Mouse (Mus musculus) liver, adult 2 months (tissue): ENCODE measurements at regions not wholly inside any gene's neighbourhood (a gene's known extent, or its start where the extent isn't known, plus 50 kb on each side); places are given as distances from the start of the nearest gene placed in this dataset.

Experiments
- DNase-seq: peaks from one replicate; pipeline ENCODE4 v3.0.0-alpha.2; 2011; ENCODE audit warnings: low read depth, low spot score; ENCODE audit errors: extremely low read depth
- H3K27ac ChIP-seq: fragments of 200-500 bp; replicated peaks from 2 replicates; pipeline ENCODE4 v1.5.1; 2012; ENCODE audit warnings: low read depth, mild to moderate bottlenecking, control low read depth, inconsistent platforms, low read length; ENCODE audit not compliant: insufficient read depth
- H3K27me3 ChIP-seq: fragments of 200-500 bp; 2 replicates; pipeline ENCODE4 v1.6.1; 2012; ENCODE audit warnings: mild to moderate bottlenecking, moderate library complexity, low read length, inconsistent platforms; ENCODE audit not compliant: control insufficient read depth, insufficient read depth
- H3K36me3 ChIP-seq: fragments of 200-500 bp; 2 replicates; pipeline ENCODE4 v1.6.1; 2012; ENCODE audit warnings: low read length, inconsistent platforms; ENCODE audit not compliant: control insufficient read depth, insufficient read depth
- H3K4me1 ChIP-seq: fragments of 200-500 bp; 2 replicates; pipeline ENCODE4 v1.6.1; 2011; ENCODE audit warnings: low read length; ENCODE audit not compliant: control insufficient read depth, insufficient read depth
- H3K4me3 ChIP-seq: fragments of 200-500 bp; 2 replicates; pipeline ENCODE4 v1.5.1; 2011; ENCODE audit warnings: low read depth, mild to moderate bottlenecking, control low read depth, low read length, moderate library complexity; ENCODE audit not compliant: insufficient read depth
- H3K79me2 ChIP-seq: fragments of 200-500 bp; 2 replicates; pipeline ENCODE4 v1.6.1; 2012; ENCODE audit warnings: inconsistent platforms, mild to moderate bottlenecking, low read length, moderate library complexity; ENCODE audit not compliant: control insufficient read depth, insufficient read depth
- H3K9ac ChIP-seq: fragments of 200-500 bp; 2 replicates; pipeline ENCODE4 v1.6.1; 2012; ENCODE audit warnings: low read depth, mild to moderate bottlenecking, control low read depth, inconsistent platforms, low read length
- CTCF ChIP-seq: fragments of 200-500 bp; IDR thresholded peaks from 2 replicates; pipeline ENCODE4 v1.5.1; 2011; ENCODE audit warnings: low read depth, low read length, control low read depth
- POLR2A ChIP-seq: fragments of 200-500 bp; IDR thresholded peaks from 2 replicates; pipeline ENCODE4 v1.6.1; 2011; ENCODE audit warnings: low read length, control low read depth; ENCODE audit not compliant: insufficient read depth; ENCODE audit errors: extremely low read depth
- WGBS: fragments of 180-500 bp; shearing (Covaris S2); methylation state at CpG from one replicate; pipeline ENCODE4 v1.1.7; 2018; 5-methylcytosine and 5-hydroxymethylcytosine counted together

DNA sequence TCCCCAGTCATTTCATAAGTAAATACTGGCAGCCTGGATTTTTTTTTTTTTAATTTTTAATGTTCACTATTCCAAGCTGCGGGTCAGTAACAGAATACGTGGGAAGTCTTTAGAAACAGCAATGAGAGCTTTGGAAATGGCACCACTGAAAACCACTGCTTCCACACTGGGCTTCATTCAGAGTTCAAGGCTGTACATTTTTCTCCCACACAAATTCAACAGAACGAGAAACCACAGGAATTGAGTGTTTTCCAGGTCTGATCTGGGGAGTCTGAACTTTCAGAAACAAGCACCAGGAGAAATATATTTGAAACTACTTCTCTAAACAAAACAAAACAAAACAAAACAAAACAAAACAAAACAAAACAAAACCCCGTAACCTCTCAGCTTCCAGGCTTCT, 289.1 kb upstream of the Zfp703 start:
- no peaks in the 10 kb centered on the region for H3K79me2 ChIP-seq
- H3K4me3 ChIP-seq: no peak overlapping the region
- DNase-seq: no peak
- H3K27ac ChIP-seq: no peak overlapping the region
- WGBS: 61% methylated on average over 4 of the region's 4 CpGs
- H3K9ac ChIP-seq: no peak overlapping the region
- TF ChIP-seq CTCF (no peak), POLR2A (no peak)
- no peaks in the 10 kb centered on the region for H3K27me3 ChIP-seq
- no peaks in the 10 kb centered on the region for H3K4me1 ChIP-seq
- H3K36me3 ChIP-seq: no peaks in the 10 kb centered on the region

DNA sequence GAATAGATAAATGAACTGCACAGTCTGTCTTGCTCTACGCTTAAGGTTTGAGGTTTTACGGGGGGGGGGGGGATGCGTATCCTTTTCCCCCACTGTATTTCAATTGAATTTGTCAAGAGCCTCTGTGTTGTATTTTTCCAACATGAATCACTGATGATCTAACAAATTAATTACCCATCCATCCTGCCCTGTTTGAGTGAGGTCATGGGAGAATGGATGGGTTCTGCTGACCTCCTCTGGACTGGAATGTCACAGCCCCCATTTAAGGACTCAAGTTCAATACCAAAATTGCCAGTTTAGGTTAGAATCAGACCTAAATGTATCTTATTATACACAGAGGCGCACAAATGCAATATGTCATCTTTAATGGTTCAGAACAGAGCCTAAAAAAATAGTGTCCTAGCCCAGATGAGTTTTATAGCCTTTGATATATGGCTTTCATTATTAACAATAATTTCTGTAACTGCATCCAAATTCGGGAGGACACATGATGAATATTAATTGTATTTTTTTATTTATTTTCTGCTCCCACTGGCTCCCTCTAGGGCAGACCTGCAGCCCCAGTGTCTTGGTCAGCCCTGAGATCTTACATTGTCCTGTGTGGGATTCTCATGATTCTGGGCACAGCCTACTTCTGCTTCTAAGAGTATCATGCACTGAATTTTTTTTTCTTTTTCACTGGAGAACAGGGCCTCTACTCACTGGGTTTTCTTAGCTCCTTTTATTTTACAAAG, 288.2 kb upstream of the Zfp703 start:
- 86% methylated on average over 5 of the region's 5 CpGs for WGBS
- H3K27ac ChIP-seq: no peak overlapping the region

DNA sequence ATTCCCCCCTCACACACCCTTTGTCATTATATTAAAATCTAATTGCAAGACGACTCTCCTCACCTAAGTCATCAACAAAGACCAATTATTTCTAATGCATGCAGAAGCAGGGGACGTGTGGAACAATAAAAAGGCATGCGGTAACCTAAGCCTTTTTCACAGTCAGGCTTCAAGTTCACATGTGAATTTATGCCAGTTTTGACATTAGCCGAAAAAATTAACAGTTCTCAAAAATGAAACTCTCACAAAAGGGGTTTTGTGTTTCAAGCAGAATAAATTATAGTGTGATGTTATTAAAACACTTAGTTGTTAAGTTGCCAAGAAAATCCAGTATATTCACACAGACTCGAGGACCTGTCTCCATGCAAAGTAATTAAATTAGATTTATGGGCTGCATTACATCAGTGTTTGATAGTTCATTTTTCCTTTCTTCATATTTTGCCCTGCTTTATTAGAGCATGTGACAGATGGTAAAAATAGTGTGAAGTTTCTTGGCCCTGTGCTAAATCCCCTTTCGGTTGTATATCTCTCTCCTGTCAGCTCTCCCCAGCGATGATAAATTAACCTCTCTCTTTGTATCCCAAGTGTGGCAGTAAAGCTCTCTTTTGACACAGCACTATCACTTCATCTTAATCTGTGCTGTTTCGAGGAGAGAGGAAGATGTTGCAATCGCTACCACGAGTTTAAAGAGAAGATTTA, 287.5 kb upstream of the Zfp703 start:
- no peak overlapping the region for H3K4me3 ChIP-seq
- no peaks in the 10 kb centered on the region for H3K4me1 ChIP-seq
- no peaks in the 10 kb centered on the region for H3K79me2 ChIP-seq
- peak; percentile 9 for DNase-seq
- TF ChIP-seq POLR2A (no peak), CTCF (no peak)
- no peaks in the 10 kb centered on the region for H3K27me3 ChIP-seq
- WGBS: 67% methylated on average over 10 of the region's 10 CpGs
- H3K27ac ChIP-seq: no peak overlapping the region
- H3K36me3 ChIP-seq: no peaks in the 10 kb centered on the region
- H3K9ac ChIP-seq: no peak overlapping the region

More for the DNA sequence above, 288.2 kb upstream of the Zfp703 start:
- Histone ChIP-seq H3K9ac (no peak overlapping the region), H3K79me2 (no peaks in the 10 kb centered on the region), H3K4me1 (no peaks in the 10 kb centered on the region), H3K4me3 (no peak overlapping the region), H3K36me3 (no peaks in the 10 kb centered on the region), H3K27me3 (no peaks in the 10 kb centered on the region)
- TF ChIP-seq POLR2A (no peak), CTCF (no peak)
- DNase-seq: no peak

DNA sequence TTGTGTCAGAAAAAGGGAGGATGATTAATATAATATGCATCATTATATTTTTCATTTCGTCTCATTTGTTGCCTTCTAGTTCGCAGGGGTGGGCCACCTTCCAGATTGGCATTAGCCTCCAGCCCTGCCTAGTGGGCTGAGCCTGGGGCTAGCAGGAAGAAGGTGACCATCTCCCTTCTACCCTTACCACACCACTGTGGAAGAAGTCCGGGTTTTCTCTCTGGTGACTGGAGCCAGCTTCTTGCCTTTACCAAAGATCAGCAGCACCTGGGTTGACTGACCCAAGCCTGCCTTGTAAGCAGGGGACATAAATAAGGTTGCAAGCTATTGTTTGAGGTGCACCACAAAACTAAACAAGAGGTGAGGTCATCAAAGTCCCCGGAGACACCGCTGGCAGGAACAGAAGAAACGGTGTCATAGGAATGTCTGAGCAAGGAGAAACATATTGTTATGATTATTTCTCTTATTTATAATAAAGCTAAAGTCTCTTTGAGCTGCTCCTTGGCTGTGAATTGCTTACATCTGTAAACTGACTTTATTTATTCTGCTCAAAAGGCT, 286.9 kb upstream of the Zfp703 start:
- TF ChIP-seq CTCF (no peak), POLR2A (no peak)
- no peak overlapping the region for H3K9ac ChIP-seq
- no peak for DNase-seq
- no peaks in the 10 kb centered on the region for H3K36me3 ChIP-seq
- H3K27me3 ChIP-seq: no peaks in the 10 kb centered on the region
- 62% methylated on average over 6 of the region's 6 CpGs for WGBS
- no peak overlapping the region for H3K27ac ChIP-seq
- no peaks in the 10 kb centered on the region for H3K79me2 ChIP-seq
- H3K4me1 ChIP-seq: no peaks in the 10 kb centered on the region
- no peak overlapping the region for H3K4me3 ChIP-seq

DNA sequence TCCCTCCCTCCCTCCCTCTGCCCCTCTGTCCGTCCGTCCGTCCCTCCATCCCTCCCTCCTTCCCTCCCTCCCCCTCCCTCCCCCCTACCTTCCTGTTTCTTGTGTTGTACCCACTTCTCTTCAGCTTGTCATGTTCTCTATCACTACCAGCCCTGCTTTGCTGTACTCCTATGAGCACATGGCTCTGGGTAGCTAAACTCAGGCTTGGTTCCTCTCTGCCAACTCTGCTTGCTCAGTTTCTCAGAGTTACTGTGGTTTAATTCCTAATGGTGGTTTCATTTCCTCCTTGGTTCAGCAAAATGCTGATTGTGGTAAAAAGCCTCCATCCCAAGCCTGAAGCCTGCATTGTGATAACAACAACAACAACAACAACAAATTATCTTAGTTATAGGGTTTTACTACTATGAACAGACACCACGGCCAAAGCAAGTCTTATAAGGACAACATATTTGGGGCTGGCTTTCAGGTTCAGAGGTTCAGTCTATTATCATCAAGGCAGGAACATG, 279.5 kb upstream of the Zfp703 start:
- DNase-seq: peak; percentile 44
- no peaks in the 10 kb centered on the region for H3K4me1 ChIP-seq
- H3K9ac ChIP-seq: no peak overlapping the region
- TF ChIP-seq CTCF: no peak
- TF ChIP-seq POLR2A: no peak
- no peak overlapping the region for H3K27ac ChIP-seq
- 81% methylated on average over 1 of the region's 4 CpGs for WGBS
- H3K4me3 ChIP-seq: no peak overlapping the region
- peaks cover 2% of the 10 kb centered on the region; the same call in 1 of the 2 replicates for H3K27me3 ChIP-seq
- H3K79me2 ChIP-seq: no peaks in the 10 kb centered on the region
- no peaks in the 10 kb centered on the region for H3K36me3 ChIP-seq
